Mouse (Mus musculus) urinary bladder, postnatal 14 days (tissue): Measurements from ENCODE around the gene Hist1h4n.
A peak's percentile ranks its signal among the peaks of the same experiment; 100 is the strongest.
"Not testable (repeated sequence)": the region's sequence is repeated elsewhere in the genome, so short reads cannot be mapped to it uniquely, and the experiment has no call there.

Experiments
- DNase-seq: peaks from one replicate; pipeline ENCODE4 v3.0.0; 2021; ENCODE audit warnings: low spot score

Gene Hist1h4n

GRCm38 (mm10) chr13:21831418-21832394, at the start of gene Hist1h4n:
Gene Hist1h4n, minus strand, starts transcription at chr13:21832196.
- peak; percentile 15 for DNase-seq

DNA sequence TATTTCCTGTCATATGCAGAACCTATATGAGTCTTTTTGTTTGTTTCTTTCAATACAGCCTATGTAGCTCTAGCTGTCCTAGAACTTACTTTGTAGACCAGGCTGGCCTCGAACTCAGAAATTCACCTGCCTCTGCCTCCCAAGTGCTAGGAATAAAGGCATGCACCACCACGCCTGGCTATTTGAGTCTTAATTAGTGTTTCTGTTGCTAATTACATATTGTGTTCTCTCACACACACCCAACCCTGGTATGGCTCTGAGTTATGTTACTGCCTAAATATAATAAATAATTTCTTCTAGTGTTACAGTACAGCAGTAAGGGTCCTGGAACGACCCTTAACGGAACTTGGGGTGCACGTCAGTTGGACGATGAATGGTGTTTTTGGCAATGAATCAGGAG, 48.7 kb upstream of the Hist1h4n start:
- DNase-seq: no peak

DNA sequence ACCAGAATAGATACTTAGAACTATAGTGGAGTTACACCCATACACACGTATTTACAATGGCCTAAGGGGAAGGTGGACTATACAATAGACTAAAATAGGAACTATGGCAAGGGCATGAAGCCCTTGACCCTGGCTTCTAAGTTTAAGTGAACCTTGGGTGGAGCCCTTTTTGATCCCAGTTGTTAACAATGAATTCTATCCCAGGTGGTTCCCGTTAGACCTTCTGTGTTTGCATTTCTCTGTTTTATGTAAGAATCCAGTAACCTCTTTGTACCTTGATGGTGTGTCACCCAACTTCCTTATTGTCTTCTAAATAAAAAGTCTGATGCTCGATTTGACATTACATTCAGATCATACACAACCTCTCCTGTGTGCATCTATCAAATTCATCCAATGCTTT, 33.5 kb upstream of the Hist1h4n start:
- DNase-seq: not testable (repeated sequence)

GRCm38 (mm10) chr13:21861608-21862007, 29.6 kb upstream of the Hist1h4n start:
- no peak for DNase-seq

DNA sequence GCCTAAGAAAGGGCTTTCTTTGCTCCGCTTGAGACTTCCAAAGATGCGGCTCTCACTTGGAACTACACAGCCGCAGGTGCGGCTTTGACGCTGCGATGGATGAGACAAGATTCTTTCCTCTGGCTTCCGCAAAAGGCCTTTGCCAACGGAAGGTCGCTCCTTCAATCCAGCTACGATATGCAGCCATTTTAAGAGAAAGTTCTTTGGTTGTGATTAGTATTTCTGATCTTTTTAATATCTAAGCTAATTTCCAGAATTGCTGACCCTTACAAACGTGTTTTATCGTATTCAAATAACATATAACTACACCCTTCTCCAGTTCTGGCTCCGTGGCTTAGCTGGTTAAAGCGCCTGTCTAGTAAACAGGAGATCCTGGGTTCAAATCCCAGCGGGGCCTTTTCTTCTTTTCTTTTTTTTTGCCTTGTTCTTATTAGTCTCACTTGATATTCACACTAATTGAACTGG, 23.7 kb upstream of the Hist1h4n start:
- peak; percentile 22 for DNase-seq

GRCm38 (mm10) chr13:21855146-21855545, 23.1 kb upstream of the Hist1h4n start:
- peak; percentile 58 for DNase-seq

DNA sequence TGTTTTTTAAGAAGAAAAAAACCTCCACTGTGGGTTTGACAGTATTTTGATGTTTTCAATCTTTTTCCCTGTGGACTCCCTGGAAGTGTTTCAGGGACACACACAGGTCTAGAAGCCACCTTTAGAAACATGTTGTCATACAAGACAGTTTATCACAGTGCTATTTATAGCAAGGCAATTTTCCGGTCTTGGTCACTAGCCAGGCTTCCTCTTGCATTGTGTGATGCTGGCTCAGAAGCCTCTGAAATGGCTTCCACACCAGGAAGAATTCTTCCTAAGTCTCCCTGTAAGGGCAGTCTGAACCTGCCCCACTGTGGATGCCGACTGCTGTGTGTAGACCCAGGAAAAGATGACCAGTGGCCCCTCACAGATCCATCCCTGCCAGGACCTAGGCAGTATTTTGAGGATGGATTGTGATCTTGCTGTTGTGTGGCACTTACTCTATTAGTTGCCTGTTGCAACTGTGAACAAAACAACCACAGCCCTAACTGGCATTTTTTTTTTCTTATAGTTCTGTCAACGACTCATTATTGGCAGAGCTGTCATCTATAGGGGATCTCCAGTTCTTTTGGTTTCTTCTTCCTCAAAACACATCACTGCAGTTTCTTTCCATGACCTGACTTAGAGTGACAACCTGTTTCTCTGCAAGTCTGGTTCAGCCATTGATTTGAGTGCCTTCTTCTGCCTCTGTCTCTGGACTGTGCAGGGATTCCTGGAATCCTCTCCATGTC, 20.4 kb upstream of the Hist1h4n start:
- no peak for DNase-seq

GRCm38 (mm10) chr13:21850696-21851095, 18.7 kb upstream of the Hist1h4n start:
- DNase-seq: not testable (repeated sequence)

- DNase-seq: no peak
These were observed 15.9 kb upstream of the Hist1h4n start for GRCm38 (mm10) chr13:21847883-21848282.

GRCm38 (mm10) chr13:21846356-21846755, 14.4 kb upstream of the Hist1h4n start:
- not testable (repeated sequence) for DNase-seq

DNA sequence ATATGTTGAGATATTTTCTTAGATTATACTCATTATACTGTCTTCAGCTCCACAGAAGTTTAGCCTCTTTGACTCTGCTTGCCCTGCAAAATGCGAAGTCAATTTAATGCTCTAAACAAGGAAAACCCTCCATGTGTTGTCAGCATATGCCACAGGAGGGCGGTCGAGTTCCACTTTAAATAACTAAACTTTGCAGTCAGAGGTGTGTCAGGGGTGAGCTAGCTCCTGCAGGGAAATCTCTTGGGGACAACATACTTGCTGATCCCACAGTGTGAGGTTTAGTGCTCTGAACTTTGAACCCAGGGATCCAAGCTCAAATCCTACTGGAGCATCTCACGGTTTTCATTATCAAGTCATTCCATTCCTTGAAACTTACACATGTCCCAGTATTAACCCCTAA, 8.5 kb upstream of the Hist1h4n start:
- not testable (repeated sequence) for DNase-seq

- DNase-seq: not testable (repeated sequence)
These were observed 1.5 kb upstream of the Hist1h4n start, which contains the start of the genes Hist1h2ap and Hist1h2br for GRCm38 (mm10) chr13:21833461-21833860. Gene Hist1h2ap, minus strand, starts transcription at chr13:21833507. Gene Hist1h2br, plus strand, starts transcription at chr13:21833743.

- no peak for DNase-seq
These were observed 1.7 kb downstream of the Hist1h4n start for GRCm38 (mm10) chr13:21830344-21830743.

GRCm38 (mm10) chr13:21828511-21828910, 3.5 kb downstream of the Hist1h4n start:
- DNase-seq: no peak

DNA sequence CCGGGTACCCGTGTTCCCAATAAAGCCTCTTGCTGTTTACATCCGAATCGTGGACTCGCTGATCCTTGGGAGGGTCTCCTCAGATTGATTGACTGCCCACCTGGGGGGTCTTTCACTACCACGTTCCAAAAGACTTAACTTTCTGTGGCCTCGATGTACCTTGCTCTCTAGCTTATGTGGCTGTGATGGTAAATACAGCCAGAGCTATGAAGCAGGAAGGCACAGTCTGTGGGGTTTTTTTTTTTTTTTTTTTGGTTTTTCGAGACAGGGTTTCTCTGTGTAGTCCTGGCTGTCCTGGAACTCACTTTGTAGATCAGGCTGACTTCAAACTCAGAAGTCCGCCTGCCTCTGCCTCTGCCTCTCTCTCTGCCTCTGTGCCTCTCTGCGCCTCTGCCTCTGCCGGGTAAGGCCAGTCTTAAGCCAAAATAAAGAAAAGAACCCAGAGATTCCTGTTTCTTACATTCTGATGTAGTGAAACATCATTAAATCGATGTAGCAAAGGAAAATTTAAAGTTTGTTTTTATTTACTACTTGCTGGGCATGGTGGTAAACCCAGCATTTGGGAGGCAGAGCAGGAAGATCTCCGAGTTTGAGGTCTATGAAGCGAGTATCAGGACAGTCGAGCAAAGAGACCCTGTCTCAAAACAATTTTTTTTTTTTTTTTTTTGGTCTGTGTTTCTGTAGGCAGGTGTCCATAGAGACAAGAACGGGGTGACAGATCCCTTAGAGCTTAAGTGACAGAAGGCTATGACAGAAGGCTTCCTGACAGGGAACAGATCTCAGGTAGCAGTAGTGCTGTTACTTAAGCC, 11.7 kb downstream of the Hist1h4n start:
- DNase-seq: not testable (repeated sequence)

GRCm38 (mm10) chr13:21812092-21812491, 19.9 kb downstream of the Hist1h4n start:
- not testable (repeated sequence) for DNase-seq

GRCm38 (mm10) chr13:21811539-21811938, 20.5 kb downstream of the Hist1h4n start, which contains the start of gene Hist1h4m:
Gene Hist1h4m, plus strand, starts transcription at chr13:21811746.
- DNase-seq: peak; percentile 57

DNA sequence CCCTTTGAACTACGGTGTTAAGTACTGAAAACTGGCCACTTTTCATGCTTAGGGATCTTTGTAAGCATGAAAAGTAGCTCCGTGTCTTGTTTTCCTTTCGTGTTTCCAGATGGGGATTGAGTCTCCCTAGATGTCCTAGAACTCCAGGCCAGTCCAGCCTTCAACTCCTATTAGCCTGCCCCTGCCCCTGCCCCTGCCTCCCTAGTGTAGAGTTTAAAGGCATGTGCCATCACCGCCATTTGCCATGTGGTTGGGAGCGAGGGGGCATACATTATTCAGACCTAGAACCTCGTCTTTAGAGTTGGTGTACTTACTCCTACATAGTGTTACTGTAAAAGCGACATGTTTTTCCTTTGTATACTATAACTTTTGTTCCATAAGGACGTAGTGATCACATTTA, 20.9 kb downstream of the Hist1h4n start:
- not testable (repeated sequence) for DNase-seq

GRCm38 (mm10) chr13:21810073-21810472, 21.9 kb downstream of the Hist1h4n start, which contains the start of the genes Hist1h2bq and Hist1h2ao:
Gene Hist1h2bq, minus strand, starts transcription at chr13:21810197.
Gene Hist1h2ao, plus strand, starts transcription at chr13:21810465.
- not testable (repeated sequence) for DNase-seq

DNA sequence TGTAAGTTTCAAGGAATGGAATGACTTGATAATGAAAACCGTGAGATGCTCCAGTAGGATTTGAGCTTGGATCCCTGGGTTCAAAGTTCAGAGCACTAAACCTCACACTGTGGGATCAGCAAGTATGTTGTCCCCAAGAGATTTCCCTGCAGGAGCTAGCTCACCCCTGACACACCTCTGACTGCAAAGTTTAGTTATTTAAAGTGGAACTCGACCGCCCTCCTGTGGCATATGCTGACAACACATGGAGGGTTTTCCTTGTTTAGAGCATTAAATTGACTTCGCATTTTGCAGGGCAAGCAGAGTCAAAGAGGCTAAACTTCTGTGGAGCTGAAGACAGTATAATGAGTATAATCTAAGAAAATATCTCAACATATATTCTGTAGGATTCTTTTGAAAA, 28.9 kb downstream of the Hist1h4n start:
- not testable (repeated sequence) for DNase-seq

- not testable (repeated sequence) for DNase-seq
These were observed 34.8 kb downstream of the Hist1h4n start for GRCm38 (mm10) chr13:21797163-21797562.
